Mouse (Mus musculus): ENCODE measurements around the gene Ccnc. TPM values are rescaled to one million over a fixed set of nuclear protein-coding genes. Genes with fewer than 3 reads are reported as not detected.

The Ccnc gene
- polyA plus RNA-seq, 1 experiment from 2014 or later, result 13.9 TPM

GRCm38 (mm10) chr4:21682421-21683150 lies 44.9 kb upstream of the Ccnc start:
- Histone ChIP-seq H3K36me3 (replicated peaks; ENCODE audit: insufficient read depth, low read length) (no peaks in the 10 kb centered on the region), H3K4me2 (ENCODE audit: low read depth, low read length) (no peak overlapping the region), H3K4me1 (ENCODE audit: insufficient read depth) (peaks cover 8% of the 10 kb centered on the region), H3K27me3 (ENCODE audit: insufficient read depth, low read length) (peaks cover 96% of the 10 kb centered on the region), H3K27ac (ENCODE audit: low read depth) (no peak overlapping the region), H3K9me3 (ENCODE audit: low read length) (no peaks in the 10 kb centered on the region), H3K9ac (replicated peaks) (no peak overlapping the region), H3K4me3 (ENCODE audit: low read depth, low read length) (no peak overlapping the region)
- ATAC-seq, result no peak
- WGBS (ENCODE audit: insufficient replicate concordance), result 16% methylated on average over 10 of the region's 10 CpGs
- TF ChIP-seq EP300 (IDR thresholded peaks at IDR 0.05; ENCODE audit: low read depth), result no peak
- TF ChIP-seq CTCF (IDR thresholded peaks at IDR 0.05; ENCODE audit: low read depth), result no peak
- no peak for DNase-seq

- no peaks in the 10 kb centered on the region for H3K36me3 ChIP-seq (replicated peaks; ENCODE audit: insufficient read depth, low read length)
- H3K4me3 ChIP-seq (ENCODE audit: low read depth, low read length), result no peak overlapping the region
- no peak for TF ChIP-seq CTCF (IDR thresholded peaks at IDR 0.05; ENCODE audit: low read depth)
- no peak for TF ChIP-seq EP300 (IDR thresholded peaks at IDR 0.05; ENCODE audit: low read depth)
- H3K9me3 ChIP-seq (ENCODE audit: low read length), result no peaks in the 10 kb centered on the region
- H3K27ac ChIP-seq (ENCODE audit: low read depth), result no peak overlapping the region
- 4% methylated on average over 14 of the region's 14 CpGs for WGBS (ENCODE audit: insufficient replicate concordance)
- H3K4me1 ChIP-seq (ENCODE audit: insufficient read depth), result peaks cover 6% of the 10 kb centered on the region
- no peak overlapping the region for H3K9ac ChIP-seq (replicated peaks)
- peaks cover 96% of the 10 kb centered on the region for H3K27me3 ChIP-seq (ENCODE audit: insufficient read depth, low read length)
- no peak for ATAC-seq
- no peak overlapping the region for H3K4me2 ChIP-seq (ENCODE audit: low read depth, low read length)
- no peak for DNase-seq
These were observed 43.0 kb upstream of the Ccnc start for GRCm38 (mm10) chr4:21684341-21684970.

DNA sequence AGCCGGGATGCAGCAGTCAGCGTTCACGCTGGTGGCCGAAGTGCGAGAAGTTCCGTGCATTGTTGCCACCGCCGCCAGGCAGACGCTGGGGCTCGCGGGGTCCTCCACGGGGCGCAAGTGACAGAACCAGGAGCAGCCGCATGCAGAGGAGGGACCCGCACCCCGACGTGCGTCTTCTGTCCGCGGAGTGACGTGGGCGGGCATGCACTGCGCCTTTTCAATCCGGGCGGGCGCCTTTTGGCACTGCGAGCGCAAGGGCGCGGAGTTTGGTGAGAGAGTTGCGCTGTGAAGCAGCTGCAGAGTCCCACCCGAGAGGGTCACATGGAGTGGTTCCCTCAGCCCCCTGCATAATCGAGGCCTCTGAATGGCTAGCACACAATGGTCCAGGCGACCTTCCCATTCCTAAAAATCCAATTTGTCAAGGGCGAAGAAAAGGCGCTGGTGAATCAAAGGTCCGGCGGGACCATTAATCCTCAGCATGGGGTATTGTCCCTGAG lies 41.9 kb upstream of the Ccnc start, which contains the start of gene Prdm13:
Prdm13 (minus strand) TSS at position 369 of the 497 bp plus-strand sequence.
- Histone ChIP-seq H3K4me3 (ENCODE audit: low read depth, low read length) (no peak within 1 kb of the TSS), H3K4me1 (ENCODE audit: insufficient read depth) (peaks cover 6% of the 10 kb centered on the region), H3K27me3 (ENCODE audit: insufficient read depth, low read length) (peaks cover 96% of the 10 kb centered on the region), H3K36me3 (replicated peaks; ENCODE audit: insufficient read depth, low read length) (no peaks in the 10 kb centered on the region), H3K4me2 (ENCODE audit: low read depth, low read length) (no peak within 1 kb of the TSS), H3K9ac (replicated peaks) (no peak within 1 kb of the TSS), H3K27ac (ENCODE audit: low read depth) (no peak within 1 kb of the TSS), H3K9me3 (ENCODE audit: low read length) (no peaks in the 10 kb centered on the region)
- DNase-seq (no peak), ATAC-seq (no peak)
- 2% methylated on average over 38 of the region's 38 CpGs for WGBS (ENCODE audit: insufficient replicate concordance)
- TF ChIP-seq EP300 (IDR thresholded peaks at IDR 0.05; ENCODE audit: low read depth) (no peak), CTCF (IDR thresholded peaks at IDR 0.05; ENCODE audit: low read depth) (no peak)

DNA sequence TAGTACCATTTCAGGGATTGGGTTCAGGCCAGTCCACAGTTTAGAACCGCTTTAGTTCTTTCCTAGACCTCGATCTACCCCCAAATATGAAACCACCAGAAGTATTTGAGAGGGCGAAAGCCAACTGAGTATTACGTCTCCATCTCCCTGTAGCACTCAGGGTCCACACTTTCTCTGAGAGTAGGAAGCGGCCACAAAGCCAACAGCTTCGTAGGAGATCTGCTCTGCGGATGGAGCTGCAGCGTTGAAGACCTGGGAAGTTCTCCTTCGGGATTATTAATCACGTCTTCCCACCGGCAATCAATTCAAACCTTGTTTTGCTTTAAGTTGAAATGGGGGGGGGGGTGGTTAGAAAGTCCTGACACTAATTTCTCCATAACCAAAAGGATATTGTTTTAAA lies 41.1 kb upstream of the Ccnc start:
- no peak for ATAC-seq
- Histone ChIP-seq H3K36me3 (replicated peaks; ENCODE audit: insufficient read depth, low read length) (no peaks in the 10 kb centered on the region), H3K9ac (replicated peaks) (no peak overlapping the region), H3K4me2 (ENCODE audit: low read depth, low read length) (no peak overlapping the region), H3K4me1 (ENCODE audit: insufficient read depth) (peaks cover 6% of the 10 kb centered on the region), H3K27ac (ENCODE audit: low read depth) (no peak overlapping the region), H3K4me3 (ENCODE audit: low read depth, low read length) (no peak overlapping the region), H3K27me3 (ENCODE audit: insufficient read depth, low read length) (peaks cover 96% of the 10 kb centered on the region), H3K9me3 (ENCODE audit: low read length) (no peaks in the 10 kb centered on the region)
- TF ChIP-seq CTCF (IDR thresholded peaks at IDR 0.05; ENCODE audit: low read depth) (no peak), EP300 (IDR thresholded peaks at IDR 0.05; ENCODE audit: low read depth) (no peak)
- WGBS (ENCODE audit: insufficient replicate concordance), result 5% methylated on average over 11 of the region's 11 CpGs
- no peak for DNase-seq

DNA sequence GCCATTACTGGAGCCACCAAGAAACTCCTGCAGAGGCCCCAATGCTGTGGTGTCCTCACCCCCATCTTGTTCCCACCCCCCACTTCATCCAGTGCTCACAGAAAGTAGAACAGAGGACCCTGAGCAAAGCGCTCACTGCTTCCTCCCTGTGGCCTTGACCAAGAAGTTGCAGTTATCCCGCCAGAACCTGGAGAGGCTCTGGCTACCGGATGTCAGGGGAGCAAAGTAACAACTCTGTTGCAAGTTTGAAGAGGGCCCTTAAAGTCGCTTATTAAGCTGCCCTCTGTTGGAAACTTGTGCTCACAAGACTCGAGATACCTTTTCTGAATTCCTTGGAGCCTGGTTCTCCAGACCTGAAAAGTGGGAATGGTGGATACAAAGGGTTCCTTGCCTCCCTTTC lies 40.6 kb upstream of the Ccnc start:
- H3K4me2 ChIP-seq (ENCODE audit: low read depth, low read length), result no peak overlapping the region
- H3K9me3 ChIP-seq (ENCODE audit: low read length), result no peaks in the 10 kb centered on the region
- no peak for ATAC-seq
- WGBS (ENCODE audit: insufficient replicate concordance), result 2% methylated on average over 5 of the region's 5 CpGs
- peaks cover 6% of the 10 kb centered on the region for H3K4me1 ChIP-seq (ENCODE audit: insufficient read depth)
- peaks cover 96% of the 10 kb centered on the region for H3K27me3 ChIP-seq (ENCODE audit: insufficient read depth, low read length)
- TF ChIP-seq CTCF (IDR thresholded peaks at IDR 0.05; ENCODE audit: low read depth), result no peak
- TF ChIP-seq EP300 (IDR thresholded peaks at IDR 0.05; ENCODE audit: low read depth), result no peak
- H3K9ac ChIP-seq (replicated peaks), result no peak overlapping the region
- no peak overlapping the region for H3K27ac ChIP-seq (ENCODE audit: low read depth)
- H3K36me3 ChIP-seq (replicated peaks; ENCODE audit: insufficient read depth, low read length), result no peaks in the 10 kb centered on the region
- DNase-seq, result no peak
- no peak overlapping the region for H3K4me3 ChIP-seq (ENCODE audit: low read depth, low read length)

Data from liver, postnatal 0 days (tissue).